Mouse (Mus musculus): ENCODE results near the gene E130114P18Rik. TPM values are rescaled to one million over a fixed set of nuclear protein-coding genes. Genes with fewer than 3 reads are reported as not detected.

The E130114P18Rik gene
- total RNA-seq, 2 experiments from 2014 or later = 0.38 to 0.39 TPM

GRCm38 (mm10) chr4:97557585-97557984 lies 220.3 kb downstream of the E130114P18Rik start:
- intact Hi-C loops (cut with DNase I; ENCODE audit: low total_unique reads) = no loop called here
- no peak for DNase-seq

DNA sequence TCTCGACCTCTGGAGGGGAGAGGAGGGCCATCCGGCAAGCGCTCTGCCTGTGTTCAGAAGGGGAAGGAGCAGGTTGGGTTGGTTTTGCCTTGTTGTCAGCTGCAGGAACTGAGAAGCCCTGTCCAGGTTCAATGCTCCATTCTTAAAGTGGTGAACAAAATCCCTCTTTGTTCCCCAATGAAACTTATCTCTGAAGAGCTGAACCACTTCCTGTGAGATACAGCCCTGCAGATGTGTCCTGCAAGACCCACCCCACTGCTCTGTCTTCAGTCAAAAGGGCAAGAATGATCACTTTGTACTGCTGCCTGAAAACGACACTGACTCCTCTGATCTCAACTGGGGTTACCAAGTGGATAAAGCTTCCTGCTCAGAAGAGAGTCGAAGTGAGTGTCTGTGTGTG lies 233.9 kb downstream of the E130114P18Rik start:
- DNase-seq = no peak
- intact Hi-C loops (cut with DNase I; ENCODE audit: low total_unique reads) = no loop called here

DNA sequence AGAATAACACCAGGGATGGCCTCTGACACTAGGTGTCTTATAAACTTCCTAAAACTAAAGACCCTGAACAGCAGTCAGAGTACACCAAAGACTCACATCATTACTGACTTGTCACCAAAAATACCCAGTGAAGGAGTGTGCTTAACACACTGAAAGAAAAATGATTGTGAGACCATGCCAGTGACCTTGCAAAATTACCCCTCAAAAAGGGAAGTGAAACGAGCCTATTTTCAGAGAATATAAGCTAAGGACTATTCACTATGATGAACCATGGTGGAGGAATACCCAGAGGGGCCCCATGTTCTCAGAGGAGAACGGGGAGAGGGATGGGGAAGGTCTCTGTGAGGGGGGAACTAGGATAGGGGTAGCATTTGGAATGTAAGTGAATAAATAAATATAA lies 245.8 kb downstream of the E130114P18Rik start:
- DNase-seq = no peak
- intact Hi-C loops (cut with DNase I; ENCODE audit: low total_unique reads) = no loop called here

GRCm38 (mm10) chr4:97528517-97528916 lies 249.4 kb downstream of the E130114P18Rik start:
- intact Hi-C loops (cut with DNase I; ENCODE audit: low total_unique reads) = no loop called here

More at GRCm38 (mm10) chr4:97528517-97528916, 249.4 kb downstream of the E130114P18Rik start:
- no peak for DNase-seq

Other genes with a start within 250 kb of the E130114P18Rik start
- gene Nfia, start 5.3 kb downstream of the E130114P18Rik start, total RNA-seq (2021) = 10 to 100 TPM; 69.5 to 70.1 TPM